Mouse (Mus musculus): ENCODE data around the gene Ctnna3.

The Ctnna3 gene

DNA sequence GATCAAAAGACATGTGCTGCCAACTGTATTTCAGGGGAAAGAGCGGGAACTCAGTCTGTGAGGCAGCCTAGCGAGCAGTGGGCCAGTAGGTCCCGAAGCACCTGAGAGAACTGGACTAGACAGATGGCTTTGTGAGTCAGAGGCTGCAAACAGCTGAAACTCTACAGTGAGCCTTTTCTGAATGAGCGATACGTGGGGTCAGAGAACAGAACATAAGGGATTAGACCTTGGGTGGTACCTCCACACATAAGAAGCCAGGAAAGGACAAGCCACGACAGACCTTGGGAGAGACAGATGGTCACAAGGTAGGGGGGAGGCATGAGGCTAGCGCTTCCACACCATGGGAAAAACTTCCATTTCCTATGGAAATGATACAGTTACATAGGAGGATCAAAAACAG lies 58.4 kb downstream of the Ctnna3 start:
- no peak for DNase-seq (ENCODE audit: low spot score in 2 of 2)

DNA sequence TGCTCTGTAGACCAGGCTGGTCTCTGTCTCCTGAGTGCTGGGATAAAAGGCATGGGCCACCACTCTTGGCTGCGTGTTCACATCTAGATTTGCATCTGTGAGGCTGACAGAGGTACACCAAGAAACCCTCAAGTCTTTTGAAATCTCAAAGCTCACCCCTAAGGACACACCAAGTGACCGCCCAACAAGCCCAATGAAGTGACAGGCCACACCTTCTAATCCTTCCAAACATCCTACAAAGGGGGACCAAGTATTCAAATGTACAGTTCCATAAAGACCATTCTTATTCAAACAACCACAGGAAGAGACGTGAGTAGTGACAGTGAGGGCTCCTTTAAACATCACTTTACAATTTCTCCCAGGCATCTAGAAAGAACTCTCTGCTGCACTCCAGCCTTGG lies 94.1 kb downstream of the Ctnna3 start:
- DNase-seq (ENCODE audit: low spot score in 2 of 2), result no peak

DNA sequence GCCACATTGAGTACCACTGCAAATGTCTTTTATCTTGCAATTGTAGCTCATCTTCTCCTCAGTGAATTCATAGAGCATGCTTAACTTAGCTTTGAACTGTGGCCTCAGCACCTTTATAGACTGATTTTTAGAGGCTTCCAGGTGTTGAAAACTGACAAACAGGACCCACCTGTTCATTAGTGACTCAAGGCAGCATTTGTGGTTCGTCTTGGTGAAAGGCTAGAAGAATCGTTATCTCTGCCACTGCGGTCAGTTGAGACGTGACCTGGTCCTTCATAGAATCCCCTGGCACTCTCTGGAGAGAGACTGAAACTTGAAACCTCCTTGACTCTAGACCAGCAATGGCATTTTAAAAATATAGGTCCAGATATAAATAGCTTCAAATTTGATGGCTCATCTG lies 96.1 kb downstream of the Ctnna3 start:
- no peak for DNase-seq (ENCODE audit: low spot score in 2 of 2)

DNA sequence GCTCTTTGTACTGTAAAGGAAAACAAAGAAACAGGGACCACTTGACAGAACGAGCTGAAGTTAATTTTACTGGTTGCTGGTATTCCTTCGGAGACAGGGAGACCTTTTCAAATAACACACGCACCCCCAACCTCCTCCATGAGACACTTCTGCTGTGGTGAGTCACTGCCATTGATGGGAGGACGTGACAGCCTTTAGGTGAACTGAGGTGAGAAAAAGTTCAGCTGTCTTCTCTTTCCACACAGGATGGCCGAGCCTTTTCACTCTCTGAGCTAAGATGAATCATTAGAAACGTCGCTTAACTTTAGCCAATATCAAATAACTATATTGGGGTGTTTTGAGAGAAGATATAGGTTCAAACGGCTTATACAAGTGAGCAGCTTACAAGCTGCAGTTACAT lies 102.5 kb downstream of the Ctnna3 start:
- DNase-seq (ENCODE audit: low spot score in 2 of 2), result no peak

DNA sequence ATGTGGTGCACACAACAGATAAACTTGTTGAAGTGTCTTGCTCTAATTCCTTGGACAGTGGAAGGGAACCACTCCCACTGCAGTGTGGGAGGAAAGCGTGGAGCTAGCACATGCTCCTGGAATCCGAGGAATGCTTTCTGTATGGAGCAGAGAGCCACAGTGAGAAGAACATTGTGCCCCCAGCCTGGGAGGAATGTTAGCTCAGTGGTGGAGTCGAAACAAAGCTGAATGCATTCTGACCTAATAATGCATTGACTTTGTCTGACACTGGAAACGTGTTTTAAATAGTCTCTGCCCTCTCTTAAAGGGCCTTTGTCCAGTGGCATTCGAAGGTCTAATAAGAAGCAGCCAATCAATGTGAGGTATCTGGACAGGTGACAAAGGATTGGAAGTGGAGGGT lies 111.9 kb downstream of the Ctnna3 start:
- peak in 1 of 2 experiments; percentile 4 for DNase-seq (ENCODE audit: low spot score in 2 of 2)

DNA sequence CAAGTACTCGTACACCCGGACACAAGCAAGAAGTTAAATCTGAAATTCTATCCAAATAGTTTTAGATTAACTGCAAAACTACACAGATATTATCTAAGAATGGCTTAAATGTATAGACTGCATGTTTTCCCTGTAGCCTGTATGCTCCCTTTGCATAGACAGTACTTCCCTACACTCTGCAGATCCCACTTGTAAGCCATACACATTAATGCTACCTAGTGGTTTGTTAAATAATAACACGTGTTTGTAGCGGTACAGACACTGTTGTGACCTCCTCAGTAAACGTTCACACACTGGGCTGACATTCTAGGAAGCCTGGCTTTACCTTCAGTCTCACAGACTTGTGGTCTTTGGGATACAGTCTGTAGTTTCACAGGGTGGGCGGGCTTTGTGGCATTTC lies 112.6 kb downstream of the Ctnna3 start:
- no peak for DNase-seq (ENCODE audit: low spot score in 2 of 2)

DNA sequence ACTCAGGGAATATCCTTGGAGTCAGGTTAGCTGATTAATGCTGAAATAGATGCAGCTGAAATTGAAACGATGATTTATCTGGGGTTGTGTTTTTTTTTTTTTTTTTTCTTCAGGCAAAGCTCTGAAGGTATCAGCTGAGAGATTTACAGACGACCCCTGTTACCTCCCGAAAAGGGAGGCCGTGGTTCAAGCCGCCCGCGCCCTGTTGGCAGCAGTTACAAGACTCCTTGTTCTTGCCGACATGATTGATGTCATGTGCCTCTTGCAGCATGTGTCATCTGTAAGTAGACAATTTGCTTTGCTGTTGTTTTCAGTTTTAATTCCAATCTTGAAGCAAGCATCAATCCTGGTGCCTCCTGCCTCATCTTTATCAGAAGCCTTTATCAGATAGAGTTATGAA lies 136.8 kb downstream of the Ctnna3 start:
- DNase-seq (ENCODE audit: low spot score in 2 of 2), result no peak

- DNase-seq (ENCODE audit: low spot score in 2 of 2), result no peak
Measured at GRCm38 (mm10) chr10:63571561-63571960, 141.7 kb downstream of the Ctnna3 start.

DNA sequence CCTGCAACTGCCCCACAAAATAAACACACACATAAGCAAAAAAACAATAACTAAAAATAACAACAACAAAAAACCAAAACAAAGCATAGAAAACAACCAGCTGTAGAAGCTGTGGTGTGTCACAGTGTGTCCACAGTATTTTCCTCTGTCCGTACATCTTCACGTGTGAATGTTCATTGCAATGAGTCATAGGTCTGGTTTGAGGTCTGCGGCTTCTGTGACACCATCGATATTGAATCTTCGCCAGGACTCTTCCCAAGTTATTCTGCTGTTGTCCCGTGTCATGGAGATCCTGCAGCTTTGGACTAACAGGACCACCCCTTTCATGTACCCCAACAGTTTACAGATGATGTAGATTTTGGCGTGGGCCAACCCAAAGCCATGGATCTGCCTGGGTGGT lies 143.0 kb downstream of the Ctnna3 start:
- DNase-seq (ENCODE audit: low spot score in 2 of 2), result no peak

DNA sequence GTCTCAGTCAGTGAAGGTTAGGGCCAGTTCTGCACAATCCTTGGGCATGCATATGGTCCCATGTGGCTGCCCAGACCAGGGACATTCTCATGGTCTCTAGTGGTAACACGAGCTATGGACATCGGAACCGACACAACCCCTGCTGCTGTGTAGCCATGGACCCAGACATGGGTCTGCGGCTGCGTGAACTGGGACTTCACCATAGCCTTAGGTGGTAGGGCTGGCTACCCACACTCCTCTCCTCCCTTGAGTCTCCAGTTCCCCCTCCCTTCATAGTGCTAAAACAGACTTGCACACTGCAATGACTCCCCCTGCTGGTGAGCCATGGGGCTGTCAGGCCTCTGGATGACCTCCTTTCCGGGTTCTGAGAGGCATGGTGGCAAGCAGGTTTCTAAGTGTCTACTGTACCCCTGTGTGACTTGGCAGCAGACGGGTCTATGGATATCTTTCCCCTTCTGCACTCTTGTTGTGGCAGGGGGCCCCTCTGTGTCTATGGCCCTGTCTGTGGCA lies 144.3 kb downstream of the Ctnna3 start:
- DNase-seq (ENCODE audit: low spot score in 2 of 2), result no peak

- peak; percentile 68 to 77 for DNase-seq (ENCODE audit: low spot score in 2 of 2)
Measured at GRCm38 (mm10) chr10:63582608-63583007, 152.7 kb downstream of the Ctnna3 start.

DNA sequence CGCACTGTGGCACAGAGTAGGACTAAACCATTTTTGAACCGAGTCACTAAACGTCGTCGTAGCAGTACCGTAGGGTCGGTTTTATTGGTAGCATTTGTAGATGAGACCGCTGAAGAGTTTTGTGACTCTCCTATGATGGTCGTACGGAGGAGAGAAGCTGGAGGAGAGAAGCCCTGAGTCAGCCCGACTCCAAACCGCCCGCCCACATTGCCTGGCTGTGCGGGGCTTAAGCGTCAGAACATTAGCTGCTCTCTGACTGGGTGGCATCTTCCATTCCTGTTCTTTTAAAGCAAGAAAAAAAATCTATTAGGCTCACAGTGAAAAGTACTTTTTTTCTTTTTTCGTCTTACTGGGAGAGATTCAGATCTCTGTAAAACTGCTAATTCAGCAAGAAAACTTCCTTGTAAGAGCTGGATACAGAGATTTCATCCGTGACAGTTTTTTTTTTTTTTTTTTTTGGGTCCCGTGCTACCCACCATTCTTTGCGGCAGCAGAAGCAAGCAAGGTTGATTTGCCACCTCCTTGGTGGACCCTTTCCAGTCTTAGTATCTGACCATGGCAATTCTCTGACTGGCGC lies 154.0 kb downstream of the Ctnna3 start:
- DNase-seq (ENCODE audit: low spot score in 2 of 2), result no peak

DNA sequence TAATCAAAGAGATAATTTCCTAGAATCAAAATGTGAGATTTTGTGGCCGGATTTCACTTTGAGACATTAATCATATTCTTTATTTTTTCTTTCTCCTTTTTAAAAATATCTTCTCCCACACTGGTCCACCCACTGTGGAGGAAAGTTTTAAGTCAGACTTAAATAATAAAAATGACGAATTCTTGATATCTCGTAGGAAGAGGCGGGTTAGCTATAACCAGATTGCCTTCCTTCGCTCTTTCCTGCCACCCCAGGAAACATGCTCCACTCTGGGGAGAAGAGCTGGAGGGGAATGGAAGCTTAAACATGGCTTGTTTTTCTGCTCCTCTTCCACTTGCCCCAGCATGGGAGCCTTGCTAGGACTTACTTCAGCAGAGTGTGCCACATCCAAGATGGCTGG lies 169.5 kb downstream of the Ctnna3 start:
- no peak for DNase-seq (ENCODE audit: low spot score in 2 of 2)

GRCm38 (mm10) chr10:63601206-63601605 lies 171.3 kb downstream of the Ctnna3 start:
- DNase-seq (ENCODE audit: low spot score in 2 of 2), result no peak

- DNase-seq (ENCODE audit: low spot score in 2 of 2), result no peak
Measured at GRCm38 (mm10) chr10:63628546-63628945, 198.6 kb downstream of the Ctnna3 start.

- no peak for DNase-seq (ENCODE audit: low spot score in 2 of 2)
Measured at GRCm38 (mm10) chr10:63633915-63634314, 204.0 kb downstream of the Ctnna3 start.

GRCm38 (mm10) chr10:63637987-63638386 lies 208.1 kb downstream of the Ctnna3 start:
- DNase-seq (ENCODE audit: low spot score in 2 of 2), result no peak

DNA sequence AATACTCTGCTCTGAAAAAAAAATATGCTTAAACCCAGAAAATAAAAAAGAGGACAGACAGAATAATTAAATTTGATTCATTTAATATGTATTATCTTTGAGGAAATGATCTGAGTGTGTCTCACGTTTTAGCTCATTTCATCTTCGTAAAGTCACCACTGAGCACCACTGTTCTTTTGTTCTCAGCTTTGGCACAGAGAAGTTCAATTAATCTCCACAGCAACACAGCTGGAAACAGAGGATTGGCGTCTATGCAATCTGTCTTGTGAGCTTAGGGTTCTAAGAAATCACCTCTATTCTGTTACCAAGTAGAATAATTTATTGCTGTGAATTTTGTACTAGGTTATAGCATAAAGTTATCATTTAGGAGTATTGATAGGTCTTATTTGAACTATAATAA lies 217.4 kb downstream of the Ctnna3 start:
- no peak for DNase-seq (ENCODE audit: low spot score in 2 of 2)

GRCm38 (mm10) chr10:63650307-63650706 lies 220.4 kb downstream of the Ctnna3 start:
- no peak for DNase-seq (ENCODE audit: low spot score in 2 of 2)

DNA sequence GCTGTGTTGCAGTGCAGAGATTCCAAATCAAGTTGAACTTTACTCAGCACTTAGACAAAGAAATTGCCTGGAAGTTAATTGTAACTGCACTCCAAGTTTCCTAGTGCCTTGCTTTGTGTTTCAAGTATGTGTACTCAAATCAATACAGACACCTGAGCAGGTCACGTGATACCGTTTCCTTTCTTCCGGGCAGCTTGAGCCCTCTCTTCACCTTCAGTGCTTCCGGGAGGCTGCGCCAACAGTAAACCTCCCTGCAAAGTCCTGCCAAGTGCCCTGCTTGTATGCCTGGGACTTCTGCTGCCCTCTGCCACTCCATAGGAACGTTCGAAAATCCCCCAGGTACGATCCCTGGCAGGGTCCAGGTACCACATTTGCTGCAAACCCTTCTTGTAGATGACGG lies 223.0 kb downstream of the Ctnna3 start:
- no peak for DNase-seq (ENCODE audit: low spot score in 2 of 2)

DNA sequence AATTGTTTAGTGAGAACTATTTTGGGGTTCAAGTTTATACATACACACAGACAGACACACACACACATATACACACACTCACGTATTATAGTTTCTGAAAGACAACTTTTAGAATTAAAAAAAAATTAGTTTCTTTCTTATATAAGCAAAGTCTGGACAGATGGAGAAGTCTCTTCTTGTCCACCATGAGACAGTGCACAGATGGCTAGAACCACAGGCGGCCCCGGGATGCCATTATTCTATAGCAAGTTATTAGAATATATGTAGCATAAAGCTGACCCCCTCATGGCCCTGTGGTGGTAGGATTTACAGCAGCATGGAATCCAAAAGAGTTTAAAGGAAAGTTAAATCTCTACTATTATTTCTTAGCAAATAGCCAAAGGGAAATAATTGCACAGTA lies 223.7 kb downstream of the Ctnna3 start:
- DNase-seq (ENCODE audit: low spot score in 2 of 2), result no peak

- DNase-seq (ENCODE audit: low spot score in 2 of 2), result no peak
Measured at GRCm38 (mm10) chr10:63654560-63654959, 224.7 kb downstream of the Ctnna3 start.

DNA sequence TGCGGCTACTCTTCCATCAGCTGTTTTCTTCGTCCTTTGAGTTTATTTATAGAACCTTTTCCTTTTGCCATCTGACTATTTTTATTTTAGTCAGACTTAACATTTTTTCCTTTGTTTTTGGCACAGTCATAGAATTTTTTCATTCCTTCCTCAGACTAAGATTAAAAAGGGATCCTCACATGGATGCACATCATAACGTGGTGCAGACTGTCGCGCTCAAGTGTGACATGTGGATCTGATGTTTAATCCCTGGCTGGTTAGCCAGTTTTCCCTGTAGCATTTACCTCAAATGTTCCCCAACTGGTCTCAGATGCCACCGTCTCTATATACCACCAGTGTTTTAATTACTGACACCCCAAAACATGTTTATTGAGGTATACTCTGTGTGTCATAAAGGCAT lies 246.4 kb downstream of the Ctnna3 start:
- DNase-seq (ENCODE audit: low spot score in 2 of 2), result no peak

DNA sequence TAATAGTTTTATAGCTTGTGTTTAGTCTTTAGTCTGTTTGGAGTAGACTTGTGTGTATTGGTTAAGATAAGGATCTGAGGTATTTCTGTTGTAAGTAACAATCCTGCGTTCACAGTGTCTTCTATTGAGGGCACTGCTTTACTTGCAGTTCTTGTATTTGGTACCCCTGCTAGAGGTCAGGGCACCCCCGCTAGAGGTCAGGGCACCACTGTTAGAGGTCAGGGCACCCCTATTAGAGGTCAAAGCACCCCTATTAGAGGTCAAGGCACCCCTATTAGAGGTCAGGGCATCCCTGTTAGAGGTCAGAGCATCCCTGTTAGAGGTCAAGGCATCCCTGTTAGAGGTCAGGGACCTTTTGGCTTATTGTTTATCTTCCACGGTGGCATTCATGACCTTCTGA lies 259.3 kb downstream of the Ctnna3 start:
- DNase-seq (ENCODE audit: low spot score in 2 of 2), result no peak
